Mouse (Mus musculus) granulocyte monocyte progenitor cell, adult 5-6 weeks (primary cell): ENCODE results near the gene Cfdp1. TPM values are rescaled to one million over a fixed set of nuclear protein-coding genes. Genes with fewer than 3 reads are reported as not detected.

Source experiments
- ATAC-seq: replicated peaks from 2 replicates; pipeline ENCODE4 v1.8.0; 2016; ENCODE audit warnings: mild to moderate bottlenecking, moderate TSS enrichment, inconsistent platforms; ENCODE audit not compliant: poor library complexity, severe bottlenecking
- total RNA-seq, 2 experiments: library from RNA; stranded (forward) in 1 of 2; stranded (reverse) in 1 of 2; fragments of 200-712, 200-1000 nt in 1 of 2; fragments of >200 nt in 1 of 2; fragmentation: Nextera tagmentation in 1 of 2; gene quantifications; 2 replicates each; pipeline ENCODE4 v1.2.3; 2014 to 2017

Cfdp1 gene
- total RNA-seq, 2 experiments from 2014 or later: 92.7 to 217 TPM

DNA sequence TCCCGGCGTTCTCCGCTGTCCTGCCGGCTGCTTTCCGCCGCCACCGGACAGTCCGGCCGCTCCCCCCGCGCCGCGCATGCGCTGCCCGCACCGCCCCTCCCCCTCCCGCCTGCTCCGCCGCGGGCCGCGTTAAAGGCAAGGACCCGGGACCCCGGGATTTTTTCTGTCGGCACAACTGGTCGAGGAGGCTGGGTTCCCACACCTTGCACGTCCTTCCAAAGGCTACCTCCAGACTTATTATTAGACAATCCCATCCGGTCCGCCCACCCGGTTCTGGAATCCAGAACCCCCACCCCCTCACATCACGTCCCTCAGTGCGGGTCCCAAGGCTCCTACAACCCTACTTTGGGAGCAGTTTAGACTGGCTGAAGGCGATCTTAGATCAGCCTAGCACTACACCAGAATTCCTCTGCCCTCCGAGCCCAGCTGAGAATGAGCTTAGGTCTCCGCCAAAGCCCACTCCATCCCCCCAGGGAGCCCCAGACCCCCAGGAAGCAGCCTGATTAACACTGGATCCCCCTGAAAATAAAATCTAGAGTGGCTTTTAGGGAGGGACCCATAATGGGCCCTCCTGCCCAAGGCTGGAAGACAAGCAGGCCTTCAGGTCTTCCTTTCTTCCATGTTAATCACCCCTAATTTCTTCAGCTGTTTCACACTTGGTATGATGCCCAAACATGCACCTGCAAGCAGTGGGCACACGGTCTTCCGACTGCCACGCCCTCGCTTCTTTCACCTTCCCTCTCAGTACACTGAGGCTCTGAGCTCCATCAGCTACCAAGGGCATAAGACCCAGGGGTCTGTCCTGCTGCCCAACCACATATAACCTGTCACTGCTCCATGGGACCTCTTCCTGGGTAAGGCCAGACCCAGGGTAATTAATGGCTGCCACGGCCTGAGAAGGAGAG lies 110.0 kb downstream of the Cfdp1 start, which contains the start of gene Bcar1:
Bcar1 (minus strand) TSS at position 18 of the 905 bp plus-strand sequence.
- ATAC-seq: no peak

- ATAC-seq: no peak
These were observed 110.8 kb downstream of the Cfdp1 start for GRCm38 (mm10) chr8:111743101-111743791.

GRCm38 (mm10) chr8:111742261-111743037 lies 111.6 kb downstream of the Cfdp1 start:
- ATAC-seq: no peak

DNA sequence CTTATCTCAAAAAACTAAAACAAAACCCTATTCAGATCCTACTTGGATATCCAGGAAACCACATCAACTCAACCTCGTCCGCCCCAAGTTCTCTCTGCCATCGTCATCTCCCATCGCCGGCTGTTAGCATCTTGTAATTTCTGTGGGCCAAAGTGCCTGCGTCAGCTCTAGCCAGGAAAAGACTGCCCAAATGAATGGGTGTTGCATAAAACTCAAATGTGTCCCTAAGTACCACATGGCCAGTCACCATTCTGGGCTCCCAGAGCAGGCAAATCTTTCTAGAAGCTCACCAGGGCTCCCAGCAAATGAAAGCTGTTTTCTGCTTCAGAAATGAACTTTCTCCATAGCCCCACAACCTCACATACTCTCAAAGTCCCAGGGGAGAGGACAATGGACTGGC lies 112.5 kb downstream of the Cfdp1 start:
- no peak for ATAC-seq

DNA sequence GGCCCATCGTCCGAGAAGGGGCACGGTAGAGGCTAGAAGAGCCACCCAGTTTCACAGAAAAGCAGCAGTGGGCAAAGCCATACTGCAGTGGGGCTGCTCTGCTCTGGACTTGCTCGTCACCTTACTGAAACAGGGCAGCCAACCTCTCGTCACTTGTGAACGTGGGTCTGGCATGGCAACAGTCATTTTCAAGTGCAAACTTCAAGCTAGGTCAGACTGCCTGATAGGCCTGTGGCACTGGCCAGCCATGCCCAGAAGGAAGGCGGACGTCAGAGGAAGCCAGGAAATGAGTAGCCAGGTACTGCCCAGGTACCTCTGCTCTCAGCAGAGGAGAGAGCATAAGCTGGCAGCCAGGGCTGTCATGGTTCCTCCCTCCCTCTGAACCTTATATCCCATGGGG lies 113.1 kb downstream of the Cfdp1 start:
- ATAC-seq: no peak

- ATAC-seq: no peak
These were observed 113.8 kb downstream of the Cfdp1 start for GRCm38 (mm10) chr8:111740301-111740711.

DNA sequence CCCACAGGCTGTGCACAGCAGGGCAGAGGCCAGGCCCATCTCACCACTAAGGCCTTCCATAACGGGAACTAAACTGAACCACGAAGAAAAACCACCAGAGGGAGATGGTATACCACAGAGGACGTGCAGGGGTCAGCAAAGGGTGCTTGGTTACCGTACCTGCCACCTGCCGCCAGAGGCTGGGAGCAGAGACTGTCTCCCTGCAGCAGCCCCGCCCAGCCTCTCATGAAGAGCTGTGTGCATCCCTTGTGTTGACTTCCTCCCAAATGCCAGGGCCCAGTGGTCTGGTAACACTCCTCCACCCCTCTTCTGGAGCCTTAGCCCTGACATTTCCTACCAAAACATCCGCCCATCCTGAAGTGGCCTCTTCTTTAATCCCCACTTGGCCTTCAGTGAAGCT lies 114.5 kb downstream of the Cfdp1 start:
- peak; percentile 52 for ATAC-seq

- ATAC-seq: no peak
These were observed 115.2 kb downstream of the Cfdp1 start for GRCm38 (mm10) chr8:111738867-111739266.

GRCm38 (mm10) chr8:111736321-111736720 lies 117.8 kb downstream of the Cfdp1 start:
- no peak for ATAC-seq

DNA sequence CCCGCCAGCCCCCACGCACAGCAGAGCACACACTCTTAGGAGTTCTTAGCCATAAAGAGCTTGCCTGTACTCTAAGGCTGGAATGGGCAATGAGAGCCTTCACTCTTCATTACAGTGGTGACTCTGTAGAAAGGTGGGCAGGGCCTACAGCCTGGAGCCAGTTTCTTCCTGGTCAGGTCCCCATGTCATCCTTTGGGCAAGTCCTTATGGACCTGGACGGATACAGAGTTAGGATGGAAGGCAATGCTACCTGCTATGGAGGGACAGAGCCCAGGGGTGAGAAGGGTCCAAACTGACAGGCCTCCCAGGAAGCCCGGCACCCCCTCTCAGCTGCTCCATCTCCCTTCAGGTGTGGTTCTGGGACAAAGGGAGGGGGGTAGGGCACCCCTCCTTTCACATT lies 118.3 kb downstream of the Cfdp1 start:
- no peak for ATAC-seq

DNA sequence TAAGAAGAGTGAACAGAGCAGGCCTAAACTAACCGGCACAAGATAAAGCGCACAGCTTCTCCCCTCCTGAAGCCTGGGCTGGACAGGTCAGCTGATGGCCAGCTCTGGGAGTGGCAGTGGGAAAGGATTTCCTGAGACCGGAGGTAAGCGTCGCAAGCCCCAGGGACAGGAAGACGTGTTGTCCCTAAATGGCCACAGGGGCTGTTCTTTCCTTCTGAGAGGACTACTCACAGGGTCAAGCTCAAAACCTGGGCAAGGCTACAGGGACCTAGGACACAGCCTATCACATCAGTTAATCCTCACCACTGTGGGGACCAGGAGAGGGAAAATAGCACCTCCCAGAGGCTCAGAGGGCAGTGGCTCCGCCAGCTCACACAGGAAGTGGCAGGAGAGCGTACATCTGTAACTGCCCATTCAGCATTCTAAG lies 118.7 kb downstream of the Cfdp1 start:
- ATAC-seq: no peak

DNA sequence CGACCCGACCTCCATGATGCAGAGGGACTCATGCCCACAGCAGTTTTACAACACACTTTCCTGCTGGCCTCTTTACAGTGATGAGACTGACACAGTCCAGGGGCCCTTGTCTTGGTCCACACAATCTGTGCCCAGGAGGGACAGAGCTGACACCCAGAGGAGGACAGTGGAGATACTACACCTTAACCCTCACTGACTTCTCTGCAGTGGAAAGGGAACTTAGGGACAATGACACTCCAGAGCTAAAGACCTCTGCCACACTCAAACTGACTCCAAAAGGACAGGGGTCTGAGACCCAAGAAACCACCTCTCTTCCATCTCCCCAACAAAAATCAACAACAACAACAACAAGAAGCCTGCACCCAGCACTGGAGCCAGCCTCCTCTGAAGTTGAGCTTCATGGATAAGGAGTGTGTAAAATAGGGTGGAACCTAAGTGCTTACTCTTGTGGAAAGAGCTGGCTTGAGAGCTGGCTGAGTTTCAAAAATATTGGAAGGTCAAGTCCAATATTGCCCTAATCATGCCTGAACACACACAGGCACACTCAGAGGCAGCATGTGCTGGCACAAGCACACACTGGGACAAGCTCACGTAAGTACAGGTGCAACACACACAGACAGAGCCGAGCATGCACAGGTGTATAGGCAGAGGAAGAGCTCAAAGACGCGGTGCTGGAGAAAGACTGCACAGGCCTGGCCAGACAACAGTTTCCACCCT lies 119.7 kb downstream of the Cfdp1 start:
- no peak for ATAC-seq

GRCm38 (mm10) chr8:111733581-111734243 lies 120.4 kb downstream of the Cfdp1 start:
- ATAC-seq: no peak

GRCm38 (mm10) chr8:111732406-111733085 lies 121.5 kb downstream of the Cfdp1 start:
- no peak for ATAC-seq

DNA sequence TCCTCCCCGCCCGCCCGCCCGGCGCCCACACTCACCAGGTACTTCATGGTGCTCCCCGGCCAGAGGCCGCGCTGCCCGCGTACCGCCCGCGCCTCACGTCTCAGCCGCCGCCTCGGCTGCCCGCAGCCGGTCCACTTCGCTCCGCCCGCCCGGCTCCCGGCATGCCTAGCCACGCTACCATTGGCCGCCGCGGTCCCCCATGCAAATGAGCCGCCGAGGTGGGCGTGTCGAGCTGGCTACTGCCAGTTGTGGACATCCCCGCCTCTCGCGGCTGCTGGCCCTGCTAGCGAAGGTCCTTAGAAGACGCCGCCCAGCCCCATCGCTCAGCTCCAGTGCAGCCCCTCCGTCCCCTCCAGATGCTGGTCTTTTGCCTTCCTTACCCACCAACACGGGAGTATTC lies 122.1 kb downstream of the Cfdp1 start:
- peak; percentile 96 for ATAC-seq

- peak; percentile 2; the same call in 1 of the 2 replicates for ATAC-seq
These were observed 122.7 kb downstream of the Cfdp1 start for GRCm38 (mm10) chr8:111731231-111731977.

- ATAC-seq: no peak
These were observed 124.6 kb downstream of the Cfdp1 start for GRCm38 (mm10) chr8:111729233-111730170.
